Mouse (Mus musculus) megakaryocyte, adult 5-6 weeks (primary cell): ENCODE data around the gene Slc7a12. TPM values are rescaled to one million over a fixed set of nuclear protein-coding genes. Genes with fewer than 3 reads are reported as not detected.

ENCODE experiments used
- ATAC-seq: 2 replicates; pipeline ENCODE4 v1.8.0; 2016; ENCODE audit warnings: mild to moderate bottlenecking, inconsistent platforms; ENCODE audit not compliant: poor library complexity, severe bottlenecking
- total RNA-seq, 2 experiments: library from RNA; stranded (forward) in 1 of 2; stranded (reverse) in 1 of 2; fragments of 153-499, 151-499 nt in 1 of 2; fragments of 221-1000, 200-1000 nt in 1 of 2; gene quantifications; 2 replicates each; pipeline versions ENCODE4 v1.2.3 to v1.2.4; 2015 to 2017

The Slc7a12 gene
- total RNA-seq (2015) (not detected in 2 replicates), total RNA-seq (2017) (not detected in 2 replicates)

- no peak for ATAC-seq
Measured at GRCm38 (mm10) chr3:14480397-14480796, at the start of gene Slc7a12. Gene Slc7a12, plus strand, starts transcription at chr3:14480697.

DNA sequence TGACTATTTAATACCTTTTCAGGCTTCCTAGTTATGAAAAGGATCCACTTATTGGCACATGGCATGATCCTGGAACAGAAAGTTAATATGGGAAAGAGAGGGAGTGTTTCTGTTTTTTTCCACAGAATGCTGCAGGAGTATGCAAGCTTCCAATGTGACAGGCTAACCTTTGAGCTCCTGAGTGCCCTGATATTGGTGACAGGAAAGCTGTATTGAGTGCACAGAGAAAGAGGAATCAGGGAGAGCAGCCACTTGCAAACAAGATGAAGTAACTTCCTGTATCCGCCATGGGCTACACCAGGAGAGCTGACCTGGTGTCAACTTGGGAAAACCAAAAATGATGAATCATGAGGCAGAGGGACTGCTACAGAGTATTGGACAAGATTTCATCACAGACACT is 48.1 kb upstream of the Slc7a12 start:
- ATAC-seq, result no peak

GRCm38 (mm10) chr3:14446015-14446414 is 34.5 kb upstream of the Slc7a12 start:
- ATAC-seq, result no peak

DNA sequence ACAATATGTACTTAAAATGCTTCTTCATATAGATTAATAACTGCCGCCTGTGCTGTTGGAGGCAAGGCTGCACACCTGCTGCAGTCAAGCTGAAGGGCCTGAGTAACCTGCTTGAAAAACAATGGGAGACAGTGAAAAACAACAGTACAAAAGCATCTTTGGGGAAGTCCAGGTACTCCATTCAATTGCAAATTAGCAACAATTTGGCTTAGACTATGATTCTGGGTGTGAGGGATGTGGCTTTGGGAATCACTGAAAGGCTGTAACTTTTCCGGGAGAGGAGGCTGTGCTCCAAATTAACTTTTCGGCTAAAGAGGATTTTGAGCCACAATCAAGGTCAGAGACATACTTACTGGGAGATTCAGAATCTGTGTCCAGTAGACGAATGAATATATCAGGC is 33.8 kb upstream of the Slc7a12 start:
- no peak for ATAC-seq

Other genes with a start within 250 kb of the Slc7a12 start
- 182 and 193 TPM in 2 replicates for gene 1810022K09Rik, start 130.6 kb downstream of the Slc7a12 start, total RNA-seq (2015)
- gene 1810022K09Rik, start 130.6 kb downstream of the Slc7a12 start, total RNA-seq (2017), result 363 and 478 TPM in 2 replicates
- gene Car13, start 161.0 kb downstream of the Slc7a12 start, total RNA-seq (2015), result 5.0 and 6.4 TPM in 2 replicates
- gene Car13, start 161.0 kb downstream of the Slc7a12 start, total RNA-seq (2017), result 1.1 and 3.2 TPM in 2 replicates